Mouse (Mus musculus) erythroid progenitor cell, adult 5-6 weeks (primary cell): ENCODE measurements at regions not wholly inside any gene's neighbourhood (a gene's known extent, or its start where the extent isn't known, plus 50 kb on each side); places are given as distances from the start of the nearest gene placed in this dataset.
"Not testable (repeated sequence)": the region's sequence is repeated elsewhere in the genome, so short reads cannot be mapped to it uniquely, and the experiment has no call there.

Source experiments
- ATAC-seq: replicated peaks from 2 replicates; pipeline ENCODE4 v1.8.0; 2016; ENCODE audit warnings: moderate number of reproducible peaks, mild to moderate bottlenecking, moderate TSS enrichment, inconsistent platforms; ENCODE audit not compliant: poor library complexity, low FRiP score, severe bottlenecking

DNA sequence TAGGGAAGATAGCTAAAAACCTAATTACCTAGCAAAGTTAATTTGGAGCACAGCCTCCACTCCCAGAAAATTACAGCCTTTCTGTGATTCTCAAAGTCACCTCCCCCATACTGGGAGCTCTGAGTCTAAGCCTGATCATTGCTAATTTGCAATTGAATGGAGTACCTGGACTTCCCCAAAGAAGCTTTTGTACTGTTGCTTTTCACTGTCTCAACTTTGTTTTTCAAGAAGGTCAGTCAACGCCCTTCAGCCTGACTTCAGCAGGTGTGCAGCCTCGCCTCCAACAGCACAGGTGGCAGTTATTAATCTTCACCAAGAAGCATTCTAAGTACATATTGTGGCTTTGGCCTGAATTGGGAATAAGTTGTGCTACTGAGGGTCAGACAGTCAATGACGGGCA, 67.7 kb upstream of the Dnajc1 start:
- not testable (repeated sequence) for ATAC-seq

GRCm38 (mm10) chr2:18453426-18453825, 60.8 kb upstream of the Dnajc1 start:
- not testable (repeated sequence) for ATAC-seq

DNA sequence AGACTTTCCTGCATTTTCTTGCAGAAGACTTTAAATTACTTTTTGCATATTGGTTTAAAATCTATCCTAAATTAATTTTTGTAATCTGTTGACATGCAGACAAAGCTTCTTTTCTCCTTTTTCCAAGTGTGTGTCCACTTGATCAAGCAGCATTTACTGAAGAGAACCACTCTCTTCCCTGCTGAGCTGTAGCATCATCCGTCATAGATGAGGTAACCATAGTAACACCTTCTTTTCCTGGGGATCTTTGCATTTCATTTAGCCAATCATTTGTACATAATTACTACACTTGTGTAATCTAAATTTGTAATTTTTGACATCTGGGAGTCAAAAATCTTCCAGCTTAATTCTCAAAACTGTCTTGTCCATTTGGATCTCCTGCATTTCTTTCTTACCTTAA, 53.2 kb upstream of the Dnajc1 start:
- no peak for ATAC-seq
